Mouse (Mus musculus): ENCODE results near the gene S1pr5.
"Not testable (repeated sequence)": the region's sequence is repeated elsewhere in the genome, so short reads cannot be mapped to it uniquely, and the experiment has no call there.

S1pr5 gene

GRCm38 (mm10) chr9:21235341-21235740 is 12.9 kb downstream of the S1pr5 start:
- no peak for DNase-seq

- no peak for DNase-seq
Measured at GRCm38 (mm10) chr9:21233805-21234204, 14.4 kb downstream of the S1pr5 start.

- DNase-seq = no peak
Measured at GRCm38 (mm10) chr9:21233366-21233765, 14.9 kb downstream of the S1pr5 start.

GRCm38 (mm10) chr9:21232867-21233266 is 15.4 kb downstream of the S1pr5 start:
- no peak for DNase-seq

- DNase-seq = no peak
Measured at GRCm38 (mm10) chr9:21231551-21231950, 16.7 kb downstream of the S1pr5 start.

- DNase-seq = no peak
Measured at GRCm38 (mm10) chr9:21227342-21227741, 20.9 kb downstream of the S1pr5 start.

GRCm38 (mm10) chr9:21225415-21225758 is 22.9 kb downstream of the S1pr5 start:
- DNase-seq = no peak

- DNase-seq = no peak
Measured at GRCm38 (mm10) chr9:21224576-21225414, 23.4 kb downstream of the S1pr5 start.

GRCm38 (mm10) chr9:21223906-21224305 is 24.3 kb downstream of the S1pr5 start:
- no peak for DNase-seq

GRCm38 (mm10) chr9:21223490-21223889 is 24.8 kb downstream of the S1pr5 start:
- DNase-seq = not testable (repeated sequence)

GRCm38 (mm10) chr9:21221383-21221929 is 26.8 kb downstream of the S1pr5 start:
- DNase-seq = no peak

- peak; percentile 94 for DNase-seq
Measured at GRCm38 (mm10) chr9:21220490-21221382, 27.5 kb downstream of the S1pr5 start.

GRCm38 (mm10) chr9:21219820-21220219 is 28.4 kb downstream of the S1pr5 start:
- DNase-seq = no peak

GRCm38 (mm10) chr9:21216050-21216841 is 32.0 kb downstream of the S1pr5 start:
- peak; percentile 60 for DNase-seq

GRCm38 (mm10) chr9:21213617-21214190 is 34.5 kb downstream of the S1pr5 start:
- DNase-seq = no peak

GRCm38 (mm10) chr9:21211624-21212023 is 36.6 kb downstream of the S1pr5 start:
- no peak for DNase-seq

- DNase-seq = no peak
Measured at GRCm38 (mm10) chr9:21210821-21211220, 37.4 kb downstream of the S1pr5 start.

- DNase-seq = no peak
Measured at GRCm38 (mm10) chr9:21208626-21209025, 39.6 kb downstream of the S1pr5 start.

- no peak for DNase-seq
Measured at GRCm38 (mm10) chr9:21206848-21207247, 41.4 kb downstream of the S1pr5 start.

GRCm38 (mm10) chr9:21204528-21205272 is 43.5 kb downstream of the S1pr5 start:
- DNase-seq = peak; percentile 35

- no peak for DNase-seq
Measured at GRCm38 (mm10) chr9:21204156-21204527, 44.1 kb downstream of the S1pr5 start.

- DNase-seq = no peak
Measured at GRCm38 (mm10) chr9:21198960-21199359, 49.3 kb downstream of the S1pr5 start.

All from right cerebral cortex, adult 18-20 months (tissue).